Mouse (Mus musculus): Measurements from ENCODE around the gene Asb18.

Gene Asb18

DNA sequence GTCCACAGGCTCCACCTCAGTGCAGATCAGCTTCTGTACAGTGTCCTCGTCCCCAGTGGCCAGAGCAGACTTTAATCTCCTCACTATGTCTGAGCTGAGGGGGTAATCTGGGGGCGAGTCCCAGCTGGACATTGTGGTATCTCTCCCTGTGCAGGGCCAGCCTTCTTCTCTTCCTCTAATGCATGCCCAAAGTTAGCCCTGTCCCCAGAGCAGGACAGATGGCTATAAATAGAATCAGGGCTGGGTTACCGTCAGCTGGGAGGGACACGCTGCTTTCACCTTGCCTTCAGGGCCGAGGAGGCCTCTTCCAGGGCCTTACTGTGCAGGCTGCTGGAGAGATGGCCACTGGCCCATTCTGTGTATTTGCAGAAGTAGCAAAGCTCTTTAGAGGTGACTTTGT, at the start of gene Asb18:
Asb18 (minus strand) TSS at position 221 of the 400 bp plus-strand sequence.
- TF ChIP-seq GATA4 (IDR thresholded peaks at IDR 0.05; ENCODE audit: insufficient replicate concordance, low read length) = no peak

DNA sequence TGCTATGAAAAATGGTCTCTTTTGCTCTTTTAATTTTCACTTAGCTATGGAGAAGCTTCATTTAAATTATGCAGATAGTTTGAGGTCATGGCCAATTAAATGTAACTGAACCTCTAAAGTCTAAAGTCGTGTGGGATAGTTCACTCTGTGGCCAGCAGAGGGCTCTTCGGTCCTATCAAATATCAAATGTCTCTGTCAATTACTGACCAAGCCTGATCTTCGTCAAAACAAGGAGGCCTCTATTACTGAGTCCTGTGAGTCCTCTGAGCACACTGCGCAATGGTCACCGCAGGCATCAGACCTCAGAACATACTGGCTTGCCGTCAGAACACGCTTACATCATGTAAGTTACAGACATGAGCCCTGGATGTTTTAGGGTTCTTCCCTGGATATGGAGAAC, 46.1 kb upstream of the Asb18 start:
- TF ChIP-seq GATA4 (IDR thresholded peaks at IDR 0.05; ENCODE audit: insufficient replicate concordance, low read length) = no peak

DNA sequence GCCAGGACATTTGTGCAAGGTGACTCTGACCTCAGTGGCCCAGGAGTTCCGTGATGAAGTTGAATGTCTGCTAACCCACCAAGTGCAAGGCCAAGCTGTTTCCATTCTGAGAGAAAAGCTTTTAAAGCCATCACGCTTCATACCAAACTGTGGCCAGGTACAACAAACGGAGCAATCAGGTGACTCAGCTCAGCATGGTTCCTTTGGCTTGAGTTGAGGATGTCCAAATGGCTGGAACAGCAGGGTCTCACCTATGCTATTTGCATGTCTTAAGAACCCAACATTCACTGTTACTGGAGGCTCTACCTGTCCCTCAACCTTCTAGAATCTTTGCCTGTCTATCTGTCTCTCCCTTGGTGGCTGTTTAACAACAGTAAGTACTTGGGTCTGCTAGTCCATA, 45.6 kb upstream of the Asb18 start:
- no peak for TF ChIP-seq GATA4 (IDR thresholded peaks at IDR 0.05; ENCODE audit: insufficient replicate concordance, low read length)

DNA sequence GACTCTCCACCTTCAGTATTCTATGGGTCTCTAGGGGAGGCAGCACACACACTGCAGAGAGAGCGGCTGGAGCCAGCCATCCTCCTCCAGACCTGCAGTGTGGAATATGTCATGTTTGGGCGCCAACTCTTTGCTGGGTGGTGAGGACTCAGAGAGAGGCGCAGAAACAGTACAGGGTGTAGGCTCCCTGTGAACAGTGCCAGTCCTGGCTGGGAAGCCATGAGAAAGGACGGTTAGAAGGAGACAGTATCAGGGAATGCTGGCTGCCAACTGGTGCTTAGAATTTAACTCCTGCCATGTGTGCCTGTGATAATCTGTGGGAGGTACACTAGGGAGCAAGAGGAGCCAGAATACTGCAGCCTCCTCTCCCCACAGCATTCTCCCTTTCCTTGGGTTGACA, 40.5 kb upstream of the Asb18 start:
- no peak for TF ChIP-seq GATA4 (IDR thresholded peaks at IDR 0.05; ENCODE audit: insufficient replicate concordance, low read length)

DNA sequence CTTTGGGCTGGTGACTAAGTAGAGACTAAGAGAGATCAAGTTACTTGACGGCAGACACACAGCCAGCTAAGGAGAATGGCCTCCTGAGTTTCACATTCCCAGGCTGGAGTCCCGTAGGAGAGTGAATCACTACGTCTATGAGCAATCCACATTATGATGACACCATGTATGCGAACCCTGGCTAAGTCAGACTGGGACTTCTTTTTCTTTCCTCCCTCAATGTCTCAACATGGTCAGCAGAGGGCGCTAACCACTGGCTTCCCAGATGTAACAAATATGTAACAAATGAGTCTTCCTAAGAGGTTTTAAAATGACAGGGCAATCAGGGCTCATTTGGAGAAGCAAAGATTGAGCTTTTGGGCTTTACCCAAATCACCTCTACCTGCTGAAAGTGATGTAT, 36.9 kb upstream of the Asb18 start:
- no peak for TF ChIP-seq GATA4 (IDR thresholded peaks at IDR 0.05; ENCODE audit: insufficient replicate concordance, low read length)

DNA sequence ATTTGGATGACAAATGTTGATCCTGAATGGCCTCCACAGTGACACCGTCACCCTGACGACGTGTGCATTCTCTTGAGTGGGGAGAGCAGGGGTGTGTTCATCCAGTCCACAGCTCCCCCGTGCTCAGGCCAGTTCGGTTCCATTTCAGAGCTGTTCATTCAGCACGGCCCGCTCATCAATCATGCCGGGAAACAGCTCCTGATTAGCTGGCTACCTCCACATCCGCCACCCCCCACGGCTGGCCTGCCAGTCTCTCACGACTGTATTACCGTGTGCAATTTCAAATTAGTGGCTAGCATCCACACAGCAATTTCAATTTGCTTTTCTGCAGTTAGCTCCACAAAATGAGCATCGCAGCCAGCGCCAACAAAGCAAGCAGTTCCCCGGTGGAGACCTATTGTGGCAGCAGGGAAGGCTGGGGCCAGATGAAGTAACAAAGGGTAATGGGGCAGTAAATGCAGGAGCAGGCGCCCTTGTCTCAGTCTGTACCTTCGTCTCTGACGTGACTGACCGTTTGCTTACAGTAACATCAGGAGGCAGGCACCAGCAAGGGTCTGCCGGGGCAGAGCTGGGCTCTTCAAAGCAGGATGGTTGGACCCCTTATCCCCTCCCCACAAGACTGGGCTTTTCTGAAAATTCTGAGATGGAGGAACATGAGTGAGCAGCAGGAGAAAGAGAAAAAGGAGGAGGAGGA, 35.7 kb upstream of the Asb18 start:
- TF ChIP-seq GATA4 (IDR thresholded peaks at IDR 0.05; ENCODE audit: insufficient replicate concordance, low read length) = no peak

DNA sequence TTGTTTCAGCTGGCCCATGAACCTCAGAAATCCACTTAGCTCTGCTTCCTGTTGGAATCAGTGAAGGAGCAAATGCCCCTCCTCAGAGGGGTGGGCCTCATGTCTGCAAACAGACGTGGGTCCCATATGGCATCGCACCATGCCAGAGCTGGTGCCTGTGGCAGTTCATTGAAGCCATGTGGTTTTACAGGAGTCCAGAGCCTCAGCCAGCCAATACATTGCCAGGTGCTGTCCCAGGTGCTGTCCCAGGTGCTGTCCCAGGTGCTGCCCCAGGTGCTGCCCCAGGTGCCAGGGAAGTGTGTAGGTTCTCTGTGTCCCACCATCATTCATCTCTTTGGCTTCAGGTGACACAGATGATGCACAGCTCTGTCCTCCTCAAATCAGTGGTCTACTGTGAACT, 13.8 kb upstream of the Asb18 start:
- TF ChIP-seq GATA4 (IDR thresholded peaks at IDR 0.05; ENCODE audit: insufficient replicate concordance, low read length) = no peak

DNA sequence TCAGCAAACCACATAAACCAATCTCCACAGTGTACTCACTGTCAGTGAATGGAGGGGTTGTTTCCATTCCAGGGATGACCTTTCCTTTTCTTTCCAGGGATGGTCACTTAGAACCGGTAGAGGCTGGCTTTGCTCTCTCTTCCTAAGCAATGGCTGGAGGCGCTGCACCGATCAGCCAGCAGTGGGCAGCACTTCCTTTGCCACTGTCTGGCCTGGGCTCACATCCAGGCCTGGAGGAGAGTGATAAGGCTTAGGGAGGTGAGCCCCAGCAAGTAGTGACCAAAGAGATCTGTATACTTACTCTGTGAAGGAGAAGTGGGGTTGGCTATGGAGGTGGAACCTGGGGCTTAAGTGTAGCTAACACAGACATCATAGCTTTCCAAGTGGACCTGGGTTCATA, 12.5 kb upstream of the Asb18 start:
- TF ChIP-seq GATA4 (IDR thresholded peaks at IDR 0.05; ENCODE audit: insufficient replicate concordance, low read length) = no peak

DNA sequence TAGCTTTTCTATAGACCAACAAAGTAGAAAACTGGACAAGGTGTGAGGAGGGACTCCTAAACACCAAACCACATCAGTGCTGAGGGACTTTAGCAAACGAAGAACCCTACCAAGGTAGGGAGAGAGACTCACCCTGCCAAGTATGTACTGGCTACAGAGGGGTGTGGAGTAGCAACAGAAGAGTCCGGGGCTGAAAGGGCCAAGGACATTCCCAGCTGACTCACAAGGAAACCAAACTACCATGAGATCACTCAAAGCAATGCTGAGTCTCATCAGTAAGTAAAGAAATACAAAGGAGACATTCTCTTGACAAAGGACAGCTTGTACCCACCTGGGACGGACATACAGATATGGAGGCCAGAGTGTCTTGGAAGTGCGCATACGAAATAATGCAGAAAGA, 5.9 kb upstream of the Asb18 start:
- no peak for TF ChIP-seq GATA4 (IDR thresholded peaks at IDR 0.05; ENCODE audit: insufficient replicate concordance, low read length)

DNA sequence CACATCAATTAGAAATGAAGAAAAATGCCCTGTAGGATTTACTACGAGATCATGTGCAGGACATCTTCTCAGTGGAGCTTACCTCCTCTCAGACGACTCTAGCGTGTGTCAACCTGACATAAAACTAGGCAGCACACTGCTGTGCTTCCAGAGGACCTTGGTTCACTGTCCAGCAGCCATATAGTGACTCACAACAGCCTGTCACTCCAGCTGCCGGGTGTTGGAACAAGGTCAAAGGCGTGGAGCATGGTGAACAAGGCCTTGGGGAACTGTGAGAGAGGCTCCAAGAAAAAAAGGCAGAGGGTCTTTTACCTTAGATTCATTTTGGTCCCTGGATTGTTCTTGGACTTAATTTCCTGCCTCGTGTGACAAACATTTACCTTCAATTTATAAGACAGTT, 3.6 kb upstream of the Asb18 start:
- no peak for TF ChIP-seq GATA4 (IDR thresholded peaks at IDR 0.05; ENCODE audit: insufficient replicate concordance, low read length)

DNA sequence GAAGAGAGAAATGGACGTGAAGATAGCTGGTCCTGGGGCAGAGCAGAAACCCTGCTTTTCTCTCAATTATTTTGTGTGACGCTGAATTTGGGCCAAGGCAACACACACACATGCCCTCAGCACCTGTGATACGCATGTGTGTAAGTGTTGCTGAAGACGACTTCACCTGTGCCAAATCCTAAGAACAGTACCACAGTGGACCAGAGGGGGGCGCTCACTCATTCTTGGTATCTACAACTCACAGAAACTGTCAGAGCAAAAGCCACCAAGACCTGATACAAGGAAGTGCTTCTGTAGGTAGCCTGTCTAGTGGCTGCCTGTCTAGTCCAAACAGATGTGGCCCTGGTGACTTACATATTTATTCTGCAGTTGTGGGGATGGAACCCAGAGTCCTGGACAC, 1.2 kb downstream of the Asb18 start:
- no peak for TF ChIP-seq GATA4 (IDR thresholded peaks at IDR 0.05; ENCODE audit: insufficient replicate concordance, low read length)

DNA sequence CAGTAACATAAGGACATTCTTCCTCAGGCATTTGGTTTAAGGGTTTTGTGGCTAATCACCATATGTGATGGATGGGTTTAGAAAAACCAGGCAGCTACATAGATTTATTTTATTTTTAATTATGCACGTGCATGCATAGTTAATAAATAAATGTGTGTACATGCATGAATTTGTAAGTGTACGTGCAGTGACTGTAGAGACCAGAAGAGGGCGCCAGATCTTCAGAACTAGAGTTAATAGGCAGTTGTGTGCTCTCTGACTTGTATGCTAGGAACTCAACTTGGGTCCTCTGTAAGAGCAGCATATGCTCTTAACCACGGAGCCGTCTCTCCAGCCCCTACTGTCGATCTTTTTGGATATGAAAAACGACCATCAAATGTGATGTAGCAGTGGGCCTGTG, 1.6 kb downstream of the Asb18 start:
- no peak for TF ChIP-seq GATA4 (IDR thresholded peaks at IDR 0.05; ENCODE audit: insufficient replicate concordance, low read length)

DNA sequence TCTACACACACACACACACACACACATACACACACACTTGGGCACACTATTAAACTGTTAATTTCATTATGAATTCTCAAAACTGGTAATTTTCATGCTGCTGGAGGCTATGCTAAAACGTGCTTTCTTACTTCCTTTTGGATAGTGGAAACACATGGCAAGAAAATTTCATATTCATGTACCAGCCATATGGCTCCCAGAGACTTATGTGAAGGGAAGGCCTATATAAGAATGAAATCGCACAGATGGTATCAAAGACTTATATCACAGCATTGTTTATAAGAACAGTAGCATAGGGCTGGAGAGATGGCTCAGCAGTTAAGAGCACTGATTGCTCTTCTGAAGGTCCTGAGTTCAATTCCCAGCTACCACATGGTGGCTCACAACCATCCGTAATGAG, 2.3 kb downstream of the Asb18 start:
- no peak for TF ChIP-seq GATA4 (IDR thresholded peaks at IDR 0.05; ENCODE audit: insufficient replicate concordance, low read length)

DNA sequence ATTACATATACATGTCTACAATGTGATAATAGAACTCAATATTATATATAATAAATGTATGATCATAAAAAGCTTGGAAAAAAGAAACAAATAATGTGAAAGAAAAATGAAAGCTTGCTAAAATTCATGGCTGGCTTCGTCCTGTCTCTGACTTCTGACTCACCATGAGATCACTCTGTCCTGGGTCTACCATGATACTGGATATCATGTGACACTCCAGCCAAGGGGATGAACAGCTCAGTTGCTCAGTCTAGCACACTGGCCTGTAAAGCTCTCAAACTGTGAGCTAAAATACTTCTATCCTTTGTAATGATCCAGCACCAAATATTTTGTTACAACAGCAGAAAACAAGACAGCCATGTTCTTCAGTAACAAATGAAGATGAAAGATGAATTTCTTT, 4.4 kb downstream of the Asb18 start:
- no peak for TF ChIP-seq GATA4 (IDR thresholded peaks at IDR 0.05; ENCODE audit: insufficient replicate concordance, low read length)

DNA sequence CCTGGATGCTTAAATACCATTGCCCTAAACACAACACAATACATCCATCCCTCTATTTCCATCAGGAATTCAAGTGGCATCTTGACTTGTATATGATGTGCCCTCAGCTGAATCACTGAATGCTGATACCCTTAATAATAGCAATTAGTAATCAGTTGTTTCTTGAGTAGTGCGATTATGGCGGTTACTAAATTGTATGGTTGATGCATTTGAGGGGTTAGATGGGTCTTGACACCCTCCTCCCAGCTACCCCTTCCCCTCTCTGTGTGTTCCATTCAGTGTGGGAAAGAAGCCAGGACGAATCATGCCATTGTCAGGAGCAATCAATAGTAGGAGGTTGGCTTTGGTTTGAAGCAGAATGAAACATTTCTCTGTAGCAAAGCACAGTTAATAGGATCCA, 5.3 kb downstream of the Asb18 start:
- TF ChIP-seq GATA4 (IDR thresholded peaks at IDR 0.05; ENCODE audit: insufficient replicate concordance, low read length) = no peak

DNA sequence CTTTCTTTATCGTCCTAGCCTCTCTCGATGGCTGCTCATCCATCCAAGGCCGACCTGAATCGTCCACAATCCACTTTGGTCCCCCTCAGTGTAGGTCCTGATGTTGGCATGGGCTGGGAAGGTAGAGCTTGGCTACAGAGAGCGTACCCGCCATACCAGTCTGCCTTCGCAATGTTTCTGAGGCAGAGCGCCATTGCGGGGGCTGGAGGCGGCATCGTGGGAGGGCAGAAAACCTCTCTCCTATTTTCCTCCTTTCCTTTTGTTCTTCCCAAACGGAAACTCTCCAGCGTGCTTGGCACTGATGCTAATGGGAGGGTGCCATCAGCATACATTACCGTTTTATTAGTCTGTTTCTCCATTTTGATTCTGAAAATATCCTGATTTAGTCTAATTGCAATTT, 7.8 kb downstream of the Asb18 start:
- TF ChIP-seq GATA4 (IDR thresholded peaks at IDR 0.05; ENCODE audit: insufficient replicate concordance, low read length) = no peak

DNA sequence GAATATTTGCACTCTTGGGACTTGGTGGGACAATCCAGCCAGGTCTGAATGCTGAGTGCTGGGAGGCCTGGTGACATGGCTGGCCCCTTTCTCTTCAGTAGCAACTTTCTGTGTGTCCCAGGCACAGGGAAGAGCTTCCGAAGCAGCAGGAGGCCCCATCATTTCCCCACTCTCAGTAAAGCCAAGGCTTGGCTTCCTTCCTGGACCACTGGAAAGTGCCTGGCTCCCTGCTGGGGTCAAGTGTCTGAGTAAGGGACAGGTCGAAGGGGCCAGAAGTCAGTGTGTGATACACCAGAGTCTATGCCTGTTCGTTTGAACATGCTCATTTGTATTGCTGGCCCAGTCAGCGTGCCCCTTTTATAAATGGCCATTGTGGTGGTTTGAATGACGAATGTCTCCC, 13.5 kb downstream of the Asb18 start:
- no peak for TF ChIP-seq GATA4 (IDR thresholded peaks at IDR 0.05; ENCODE audit: insufficient replicate concordance, low read length)
